Mouse (Mus musculus) CH12.LX (cell line): ENCODE data around the gene Prlr. TPM values are rescaled to one million over a fixed set of nuclear protein-coding genes. Genes with fewer than 3 reads are reported as not detected.
A peak's percentile ranks its signal among the peaks of the same experiment; 100 is the strongest.

Experiments used
- DNase-seq: peaks from one replicate; pipeline ENCODE4 v3.0.0-alpha.2; 2013; ENCODE audit errors: extremely low read depth
- H3K27ac ChIP-seq: 2 replicates; pipeline ENCODE4 v1.5.1; 2012; ENCODE audit warnings: low read depth, mild to moderate bottlenecking, control low read depth, moderate library complexity; ENCODE audit not compliant: insufficient read depth
- H3K27me3 ChIP-seq: replicated peaks from 2 replicates; pipeline ENCODE3; 2012; ENCODE audit warnings: inconsistent platforms
- H3K36me3 ChIP-seq, 2 experiments: replicated peaks in 1 of 2; 2 replicates each; pipeline versions ENCODE3 to v1.6.1; 2012; ENCODE audit warnings: inconsistent platforms in 1 of 2, low read length in 1 of 2, mild to moderate bottlenecking in 1 of 2, mixed read lengths in 1 of 2, moderate library complexity in 1 of 2; ENCODE audit not compliant: control insufficient read depth in 1 of 2, insufficient read depth in 1 of 2
- H3K4me1 ChIP-seq, 2 experiments: 2 replicates each; pipeline ENCODE4 v1.6.1; 2012; ENCODE audit warnings: inconsistent platforms in 1 of 2, moderate library complexity in 1 of 2; ENCODE audit not compliant: insufficient read depth in 2 of 2, control insufficient read depth in 1 of 2
- H3K4me2 ChIP-seq: 2 replicates; pipeline ENCODE4 v1.6.1; 2012; ENCODE audit warnings: low read depth, mild to moderate bottlenecking, control low read depth; ENCODE audit not compliant: poor library complexity, insufficient read depth, severe bottlenecking
- H3K4me3 ChIP-seq, 3 experiments: fragments of 150-350 bp in 1 of 3; sonication (generic) in 1 of 3; replicated peaks in 1 of 3; 2 replicates each; pipeline versions ENCODE3 to v1.5.1; 2011 to 2012; ENCODE audit warnings: low read depth in 2 of 3, low read length in 2 of 3, mild to moderate bottlenecking in 2 of 3, moderate library complexity in 2 of 3, control low read depth in 1 of 3, improper control_type of control experiment in 1 of 3, inconsistent platforms in 1 of 3, mixed read lengths in 1 of 3; ENCODE audit not compliant: poor library complexity in 1 of 3
- H3K79me2 ChIP-seq: replicated peaks from 2 replicates; pipeline ENCODE4 v1.6.1; 2012; ENCODE audit warnings: mild to moderate bottlenecking, moderate library complexity; ENCODE audit not compliant: control insufficient read depth, poor library complexity, insufficient read depth, severe bottlenecking; ENCODE audit errors: extremely low read depth
- H3K9ac ChIP-seq: 2 replicates; pipeline ENCODE4 v1.6.1; 2012; ENCODE audit warnings: low read depth, mild to moderate bottlenecking, control low read depth, moderate library complexity; ENCODE audit not compliant: insufficient read depth
- H3K9me3 ChIP-seq: replicated peaks from 2 replicates; pipeline ENCODE3; 2012; ENCODE audit warnings: low read length, inconsistent platforms, mixed read lengths
- BHLHE40 ChIP-seq: IDR thresholded peaks from 2 replicates; pipeline ENCODE4 v1.6.1; 2011; ENCODE audit warnings: mild to moderate bottlenecking, low read depth, low read length, improper control_type of control experiment
- CHD1 ChIP-seq: IDR thresholded peaks from 2 replicates; pipeline ENCODE4 v1.6.1; 2012; ENCODE audit warnings: low read depth, low read length, improper control_type of control experiment, inconsistent platforms
- CHD2 ChIP-seq: IDR thresholded peaks from 2 replicates; pipeline ENCODE4 v1.6.1; 2011; ENCODE audit warnings: low read length, improper control_type of control experiment
- CTCF ChIP-seq, 2 experiments: IDR thresholded peaks in 1 of 2; conservative IDR thresholded peaks in 1 of 2; 2 replicates each; pipeline ENCODE4 v1.5.1; 2011 to 2012; ENCODE audit warnings: low read depth in 2 of 2, low read length in 2 of 2, improper control_type of control experiment in 1 of 2, inconsistent platforms in 1 of 2, mild to moderate bottlenecking in 1 of 2, moderate library complexity in 1 of 2
- E2F4 ChIP-seq: IDR thresholded peaks from 2 replicates; pipeline ENCODE4 v1.6.1; 2011; ENCODE audit warnings: low read depth, low read length, improper control_type of control experiment; ENCODE audit not compliant: insufficient replicate concordance
- ELF1 ChIP-seq: IDR thresholded peaks from 2 replicates; pipeline ENCODE4 v1.6.1; 2014; ENCODE audit warnings: low read depth, mild to moderate bottlenecking, inconsistent platforms, low read length, improper control_type of control experiment
- EP300 ChIP-seq: IDR thresholded peaks from 2 replicates; pipeline ENCODE4 v1.6.1; 2011; ENCODE audit warnings: low read length, improper control_type of control experiment
- ETS1 ChIP-seq: conservative IDR thresholded peaks from 2 replicates; pipeline ENCODE4 v1.6.1; 2012; ENCODE audit warnings: low read depth, mild to moderate bottlenecking, inconsistent platforms, low read length, improper control_type of control experiment, moderate library complexity
- IRF4 ChIP-seq: IDR thresholded peaks from 2 replicates; pipeline ENCODE4 v1.6.1; 2014; ENCODE audit warnings: low read depth, mild to moderate bottlenecking, inconsistent platforms, low read length, improper control_type of control experiment
- JUN ChIP-seq: IDR thresholded peaks from 2 replicates; pipeline ENCODE4 v1.6.1; 2011; ENCODE audit warnings: low read depth, mild to moderate bottlenecking, low read length, improper control_type of control experiment, moderate library complexity; ENCODE audit not compliant: insufficient read depth
- JUND ChIP-seq: conservative IDR thresholded peaks from 2 replicates; pipeline ENCODE4 v1.6.1; 2011; ENCODE audit warnings: low read depth, low read length, improper control_type of control experiment
- MAFK ChIP-seq: IDR thresholded peaks from 2 replicates; pipeline ENCODE4 v1.6.1; 2011; ENCODE audit warnings: low read length, improper control_type of control experiment; ENCODE audit not compliant: insufficient replicate concordance
- MAZ ChIP-seq: IDR thresholded peaks from 2 replicates; pipeline ENCODE4 v1.6.1; 2012; ENCODE audit warnings: low read depth, mild to moderate bottlenecking, inconsistent platforms, low read length, improper control_type of control experiment, moderate library complexity
- MYC ChIP-seq: IDR thresholded peaks from 2 replicates; pipeline ENCODE4 v1.6.1; 2011; ENCODE audit warnings: low read depth, mild to moderate bottlenecking, improper control_type of control experiment, low read length
- NRF1 ChIP-seq: IDR thresholded peaks from 2 replicates; pipeline ENCODE4 v1.6.1; 2014; ENCODE audit warnings: low read depth, mild to moderate bottlenecking, inconsistent platforms, low read length, improper control_type of control experiment, moderate library complexity
- POLR2AphosphoS2 ChIP-seq: IDR thresholded peaks from 2 replicates; pipeline ENCODE4 v1.6.1; 2011; ENCODE audit warnings: low read depth, low read length, improper control_type of control experiment
- RCOR1 ChIP-seq: conservative IDR thresholded peaks from 2 replicates; pipeline ENCODE4 v1.6.1; 2012; ENCODE audit warnings: low read depth, mild to moderate bottlenecking, inconsistent platforms, low read length, improper control_type of control experiment
- SIN3A ChIP-seq: IDR thresholded peaks from 2 replicates; pipeline ENCODE4 v1.6.1; 2012; ENCODE audit warnings: low read length, improper control_type of control experiment, inconsistent platforms
- TBP ChIP-seq: conservative IDR thresholded peaks from 2 replicates; pipeline ENCODE4 v1.6.1; 2011; ENCODE audit warnings: low read depth, low read length, improper control_type of control experiment
- UBTF ChIP-seq: IDR thresholded peaks from 2 replicates; pipeline ENCODE4 v1.6.1; 2012; ENCODE audit warnings: low read depth, mild to moderate bottlenecking, inconsistent platforms, low read length, improper control_type of control experiment, moderate library complexity
- USF1 ChIP-seq: IDR thresholded peaks from 2 replicates; pipeline ENCODE4 v1.6.1; 2014; ENCODE audit warnings: low read depth, mild to moderate bottlenecking, inconsistent platforms, low read length, improper control_type of control experiment
- USF2 ChIP-seq: conservative IDR thresholded peaks from 2 replicates; pipeline ENCODE4 v1.6.1; 2011; ENCODE audit warnings: low read depth, low read length, improper control_type of control experiment
- ZKSCAN1 ChIP-seq: IDR thresholded peaks from 2 replicates; pipeline ENCODE4 v1.6.1; 2012; ENCODE audit warnings: low read depth, inconsistent platforms, low read length, improper control_type of control experiment, borderline replicate concordance
- ZMIZ1 ChIP-seq: IDR thresholded peaks from 2 replicates; pipeline ENCODE4 v1.6.1; 2012; ENCODE audit warnings: low read depth, mild to moderate bottlenecking, inconsistent platforms, low read length, improper control_type of control experiment
- dilution Hi-C: fragments of 300-500 bp; cut with MboI; formaldehyde crosslinking; loops from 2 replicates; pipeline ENCODE4 v1.14.3; 2020; ENCODE audit warnings: low sequenced_read_pairs; ENCODE audit not compliant: extremely low pct_unique_long_range_greater_than_20kb, extremely low pct_ligation_motif_present
- in situ Hi-C: fragments of 300-500 bp; cut with MboI; formaldehyde crosslinking; loops from 3 replicates; pipeline ENCODE4 v1.14.3; 2019; ENCODE audit warnings: low sequenced_read_pairs, low pct_ligation_motif_present, low pct_unique_long_range_greater_than_20kb, mixed read lengths
- polyA plus RNA-seq: library from polyadenylated mRNA; unstranded; fragments of >175 nt; gene quantifications from 2 replicates; pipeline ENCODE4 v1.2.1, GENCODE M21; 2012; ENCODE audit warnings: low read depth; ENCODE audit not compliant: insufficient read length
- total RNA-seq, 2 experiments: library from RNA; depleted of rRNA; stranded (reverse); fragments of 300-350 nt in 1 of 2; fragments of >200 nt in 1 of 2; gene quantifications; 2 replicates each; pipeline ENCODE4 v1.2.3; 2012 to 2014

Gene Prlr
- total and polyA plus RNA-seq, 3 experiments = not detected

DNA sequence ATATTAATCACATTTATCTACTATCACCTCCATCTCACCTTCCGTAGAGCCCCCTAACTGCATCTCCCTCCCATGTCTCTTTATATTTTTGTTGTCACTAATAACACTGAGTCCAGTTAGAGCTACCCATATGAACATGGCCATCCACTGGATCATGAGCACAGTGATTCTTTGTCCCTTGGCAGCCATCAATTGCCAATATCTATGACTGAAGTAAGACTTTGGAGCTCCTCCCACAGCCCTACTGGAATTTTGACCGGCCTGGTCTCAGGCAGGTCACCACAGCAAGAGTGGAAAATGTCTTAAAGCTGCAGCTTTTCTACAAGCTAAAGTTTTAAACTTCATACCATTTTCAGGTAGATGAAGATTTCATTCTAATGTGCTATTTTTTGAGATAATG is 189.3 kb downstream of the Prlr start:
- Histone ChIP-seq H3K4me3 (no peak overlapping the region), H3K79me2 (no peaks in the 10 kb centered on the region), H3K27me3 (no peaks in the 10 kb centered on the region), H3K27ac (no peak overlapping the region), H3K36me3 (no peaks in the 10 kb centered on the region), H3K4me1 (peaks cover 0 to 7% of the 10 kb centered on the region in 2 experiments; a peak in 1 of 4 replicates), H3K9ac (no peak overlapping the region), H3K9me3 (no peaks in the 10 kb centered on the region), H3K4me2 (no peak overlapping the region)
- in situ Hi-C loops (no loop called here), dilution Hi-C loops (no loop called here)
- TF ChIP-seq UBTF (no peak), CTCF (conservative IDR thresholded peaks at IDR 0.05 in 1 of 2, IDR thresholded peaks at IDR 0.05 in 1 of 2; ENCODE audit: low read depth in 2 of 2, low read length in 2 of 2) (no peak), ETS1 (no peak), USF1 (no peak)
- DNase-seq = no peak

DNA sequence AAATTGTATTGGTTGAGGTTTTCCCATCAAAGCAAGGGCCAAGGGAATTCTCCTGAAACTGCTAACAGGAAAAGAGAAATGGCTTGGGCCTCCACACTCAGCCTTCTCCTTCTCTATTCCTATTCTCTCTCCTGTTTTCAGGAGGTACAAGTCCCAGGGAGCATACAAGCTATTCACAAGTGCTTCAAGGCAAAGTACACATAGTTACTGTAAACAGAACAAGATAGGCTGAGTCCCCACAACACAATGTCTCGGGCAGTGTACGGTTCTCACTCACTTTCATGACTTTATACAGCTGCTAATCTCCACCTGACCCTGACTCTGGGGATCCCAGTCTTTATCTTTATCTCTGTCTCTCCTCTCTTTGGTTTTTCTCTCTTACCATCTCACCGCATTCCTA is 198.4 kb downstream of the Prlr start:
- TF ChIP-seq CHD1 = no peak
- TF ChIP-seq, all 38 proteins: peak for 0
- Histone ChIP-seq H3K9me3 (no peaks in the 10 kb centered on the region), H3K9ac (no peak overlapping the region), H3K36me3 (no peaks in the 10 kb centered on the region), H3K4me3 (no peak overlapping the region), H3K27ac (no peak overlapping the region), H3K4me1 (peaks cover 0 to 15% of the 10 kb centered on the region in 2 experiments; a peak in 2 of 4 replicates), H3K27me3 (no peaks in the 10 kb centered on the region), H3K79me2 (no peaks in the 10 kb centered on the region), H3K4me2 (no peak overlapping the region)
- in situ Hi-C loops (no loop called here), dilution Hi-C loops (no loop called here)
- no peak for DNase-seq

DNA sequence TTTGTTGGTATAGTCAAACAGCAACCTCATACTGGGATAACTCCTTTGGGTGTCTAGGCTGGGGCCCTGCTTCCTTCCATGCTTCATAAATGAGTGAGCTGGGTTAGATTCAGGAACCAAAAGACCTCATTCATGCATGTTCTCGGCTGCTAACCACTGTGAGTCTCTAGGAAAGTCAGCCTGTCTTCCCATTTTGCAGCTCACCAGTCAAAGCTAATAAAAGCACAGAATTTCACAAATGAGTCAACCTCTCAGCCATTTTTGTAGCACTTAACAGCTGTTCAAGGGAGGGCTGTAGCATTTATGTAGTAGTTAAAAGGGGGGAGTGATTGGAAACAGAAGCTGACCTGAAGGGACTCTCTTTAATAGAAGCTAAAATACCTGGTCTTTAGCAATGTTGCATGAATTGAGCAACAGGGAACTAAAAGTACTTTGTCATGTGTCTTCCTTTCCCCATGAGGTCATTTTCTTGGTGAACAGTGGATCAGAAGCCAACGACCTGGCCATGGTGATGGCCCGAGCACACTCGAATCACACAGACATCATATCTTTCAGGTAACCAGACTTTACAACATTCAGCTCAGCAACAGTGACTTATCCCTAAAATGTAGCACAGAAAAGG is 201.4 kb downstream of the Prlr start:
- peak; percentile 58 for DNase-seq
- no peak overlapping the region for H3K4me3 ChIP-seq
- H3K79me2 ChIP-seq = no peaks in the 10 kb centered on the region
- in situ Hi-C loops = no loop called here
- H3K27me3 ChIP-seq = no peaks in the 10 kb centered on the region
- H3K9me3 ChIP-seq = no peaks in the 10 kb centered on the region
- H3K4me2 ChIP-seq = 0 out of 2 replicates have a peak overlapping the region, but pooled peaks have one; percentile 1
- peaks cover 0 to 15% of the 10 kb centered on the region in 2 experiments; a peak in 2 of 4 replicates for H3K4me1 ChIP-seq
- dilution Hi-C loops = no loop called here
- H3K27ac ChIP-seq = no peak overlapping the region
- H3K36me3 ChIP-seq = no peaks in the 10 kb centered on the region
- H3K9ac ChIP-seq = no peak overlapping the region
- 0 out of 2 replicates have a peak, but pooled peaks have one; percentile 25 for TF ChIP-seq CHD1
- peak; percentile 76 for TF ChIP-seq EP300
- TF ChIP-seq IRF4 = peak; percentile 65; the same call in 1 of the 2 replicates
- TF ChIP-seq MAFK = 0 out of 2 replicates have a peak, but pooled peaks have one; percentile 3
- TF ChIP-seq NRF1 = no peak
- no peak for TF ChIP-seq ZMIZ1
- TF ChIP-seq BHLHE40 = no peak; the same call in 1 of the 2 replicates
- peak; percentile 43; the same call in 1 of the 2 replicates for TF ChIP-seq MYC
- TF ChIP-seq ELF1 = no peak
- no peak for TF ChIP-seq RCOR1
- TF ChIP-seq JUND = no peak; the same call in 1 of the 2 replicates
- TF ChIP-seq JUN = no peak; the same call in 1 of the 2 replicates
- no peak for TF ChIP-seq POLR2AphosphoS2
- no peak for TF ChIP-seq E2F4
- TF ChIP-seq CTCF (conservative IDR thresholded peaks at IDR 0.05 in 1 of 2, IDR thresholded peaks at IDR 0.05 in 1 of 2; ENCODE audit: low read depth in 2 of 2, low read length in 2 of 2) = no peak
- TF ChIP-seq MAZ = no peak
- no peak for TF ChIP-seq TBP
- TF ChIP-seq USF2 = no peak
- TF ChIP-seq SIN3A = 0 out of 2 replicates have a peak, but pooled peaks have one; percentile 44
- peak; percentile 24; the same call in 1 of the 2 replicates for TF ChIP-seq CHD2
- TF ChIP-seq ETS1 = 0 out of 2 replicates have a peak, but pooled peaks have one; percentile 43
- TF ChIP-seq ZKSCAN1 = no peak
